Mouse (Mus musculus) kidney, adult 2 months (tissue): ENCODE measurements around the gene Mlh3.

Source experiments
- CTCF ChIP-seq: fragments of 200-500 bp; conservative IDR thresholded peaks from 2 replicates; pipeline ENCODE4 v1.5.1; 2011; ENCODE audit warnings: low read depth, mild to moderate bottlenecking, control low read depth, low read length, moderate library complexity, mixed read lengths; ENCODE audit not compliant: insufficient read depth, insufficient read length
- POLR2A ChIP-seq: fragments of 200-500 bp; IDR thresholded peaks from one replicate; pipeline ENCODE4 v1.6.1; 2011; ENCODE audit warnings: low read depth, low read length, control low read depth

DNA sequence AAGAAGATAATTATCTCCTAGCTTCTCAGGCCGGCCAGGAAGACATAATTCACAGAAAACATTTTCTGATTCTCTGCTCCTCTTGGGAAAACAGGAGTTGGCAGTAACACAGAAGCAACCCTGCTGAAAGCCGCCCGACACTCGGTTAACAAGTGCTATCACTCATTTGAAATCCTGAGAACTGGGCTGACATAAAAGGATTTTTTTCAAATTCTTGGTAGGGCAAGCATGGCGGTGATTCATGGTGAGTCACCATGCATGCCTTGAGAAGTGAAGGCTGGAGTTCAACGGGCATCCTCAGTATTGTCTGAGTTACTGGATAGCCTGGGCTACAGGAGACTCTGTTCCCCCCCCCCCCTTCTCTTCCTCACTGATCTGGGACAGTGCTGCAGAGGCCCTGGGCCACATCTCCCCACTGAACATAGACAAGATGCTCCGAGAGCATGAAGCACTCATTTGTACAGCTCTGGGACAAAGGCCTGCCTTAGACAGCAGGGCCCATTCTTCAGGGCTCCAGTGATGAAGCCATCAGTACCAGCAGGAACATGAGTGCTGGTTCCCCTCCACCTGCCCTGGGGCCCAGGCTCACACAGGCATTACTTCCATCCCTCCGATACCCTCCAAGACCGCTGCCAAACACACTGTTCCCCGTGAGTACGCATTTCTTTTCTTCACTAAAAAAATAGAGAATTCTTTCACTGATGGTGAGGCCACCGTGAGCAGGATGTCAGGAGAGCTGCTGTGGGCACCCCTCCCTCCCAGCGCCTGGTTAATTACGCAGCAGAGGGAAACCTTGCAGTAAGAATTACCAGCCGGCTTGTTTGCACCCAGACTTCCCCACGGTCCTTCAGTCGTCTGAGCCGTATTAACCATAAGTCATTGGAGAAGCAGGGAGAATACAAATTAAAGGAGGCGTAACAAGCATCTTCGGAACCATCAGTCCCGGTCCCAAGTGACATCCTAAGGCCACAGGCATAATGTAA lies 36.7 kb downstream of the Mlh3 start:
- TF ChIP-seq CTCF, result no peak
- no peak for TF ChIP-seq POLR2A
